Mouse (Mus musculus) kidney, postnatal 14 days (tissue): ENCODE data around the gene Diras2.
"Not testable (repeated sequence)": the region's sequence is repeated elsewhere in the genome, so short reads cannot be mapped to it uniquely, and the experiment has no call there.

Experiments used
- DNase-seq: peaks from one replicate; pipeline ENCODE4 v3.0.0; 2022; ENCODE audit warnings: mixed read lengths

The Diras2 gene

GRCm38 (mm10) chr13:52516561-52516960 is 14.5 kb downstream of the Diras2 start:
- no peak for DNase-seq

GRCm38 (mm10) chr13:52516051-52516450 is 15.0 kb downstream of the Diras2 start:
- no peak for DNase-seq

GRCm38 (mm10) chr13:52513554-52513953 is 17.5 kb downstream of the Diras2 start:
- DNase-seq: no peak

GRCm38 (mm10) chr13:52512356-52512755 is 18.7 kb downstream of the Diras2 start:
- no peak for DNase-seq

GRCm38 (mm10) chr13:52510172-52510880 is 20.8 kb downstream of the Diras2 start:
- DNase-seq: no peak

GRCm38 (mm10) chr13:52507460-52508293 is 23.4 kb downstream of the Diras2 start:
- no peak for DNase-seq

GRCm38 (mm10) chr13:52506822-52507221 is 24.3 kb downstream of the Diras2 start:
- not testable (repeated sequence) for DNase-seq

- DNase-seq: not testable (repeated sequence)
Observed at GRCm38 (mm10) chr13:52505683-52506285, 25.3 kb downstream of the Diras2 start.

GRCm38 (mm10) chr13:52501686-52502085 is 29.4 kb downstream of the Diras2 start:
- peak; percentile 22 for DNase-seq

GRCm38 (mm10) chr13:52497029-52497550 is 34.0 kb downstream of the Diras2 start:
- DNase-seq: no peak

GRCm38 (mm10) chr13:52488821-52489220 is 42.3 kb downstream of the Diras2 start:
- DNase-seq: no peak

GRCm38 (mm10) chr13:52484064-52484463 is 47.0 kb downstream of the Diras2 start:
- DNase-seq: no peak

GRCm38 (mm10) chr13:52481786-52482185 is 49.3 kb downstream of the Diras2 start:
- DNase-seq: no peak

- DNase-seq: no peak
Observed at GRCm38 (mm10) chr13:52479146-52479545, 51.9 kb downstream of the Diras2 start.

- DNase-seq: no peak
Observed at GRCm38 (mm10) chr13:52476998-52477601, 54.0 kb downstream of the Diras2 start.

- DNase-seq: peak; percentile 3
Observed at GRCm38 (mm10) chr13:52476222-52476621, 54.9 kb downstream of the Diras2 start.

- DNase-seq: no peak
Observed at GRCm38 (mm10) chr13:52475264-52475663, 55.8 kb downstream of the Diras2 start.

GRCm38 (mm10) chr13:52474807-52475206 is 56.3 kb downstream of the Diras2 start:
- no peak for DNase-seq

GRCm38 (mm10) chr13:52469795-52470690 is 61.0 kb downstream of the Diras2 start:
- DNase-seq: no peak

- no peak for DNase-seq
Observed at GRCm38 (mm10) chr13:52465141-52465540, 65.9 kb downstream of the Diras2 start.

GRCm38 (mm10) chr13:52459982-52460381 is 71.1 kb downstream of the Diras2 start:
- no peak for DNase-seq

GRCm38 (mm10) chr13:52457889-52458324 is 73.2 kb downstream of the Diras2 start:
- DNase-seq: no peak
